Mouse (Mus musculus) MEL (cell line): ENCODE results near the gene Ppfia4. TPM values are rescaled to one million over a fixed set of nuclear protein-coding genes. Genes with fewer than 3 reads are reported as not detected.

ENCODE experiments used
- DNase-seq: peaks from one replicate; pipeline ENCODE4 v3.0.0; 2011; ENCODE audit warnings: low read depth, low spot score
- H3K27ac ChIP-seq: 2 replicates; pipeline ENCODE4 v1.5.1; 2012; ENCODE audit warnings: low read depth, mild to moderate bottlenecking, control low read depth, low read length, moderate library complexity; ENCODE audit not compliant: control insufficient read depth
- H3K27me3 ChIP-seq, 2 experiments: fragments of 150-350 bp in 1 of 2; sonication (generic) in 1 of 2; 2 replicates each; pipeline ENCODE4 v1.6.1; 2012; ENCODE audit warnings: low read length in 2 of 2, mild to moderate bottlenecking in 2 of 2, improper control_type of control experiment in 1 of 2, moderate library complexity in 1 of 2; ENCODE audit not compliant: insufficient read depth in 2 of 2, control insufficient read depth in 1 of 2
- H3K36me3 ChIP-seq, 2 experiments: 2 replicates each; pipeline ENCODE4 v1.6.1; 2012 to 2014; ENCODE audit warnings: low read length in 2 of 2, improper control_type of control experiment in 1 of 2, inconsistent platforms in 1 of 2, mild to moderate bottlenecking in 1 of 2; ENCODE audit not compliant: insufficient read depth in 2 of 2, control insufficient read depth in 1 of 2
- H3K4me1 ChIP-seq, 2 experiments: fragments of 150-350 bp in 1 of 2; sonication (generic) in 1 of 2; 2 replicates each; pipeline ENCODE4 v1.6.1; 2012; ENCODE audit warnings: low read length in 2 of 2, improper control_type of control experiment in 1 of 2, mild to moderate bottlenecking in 1 of 2; ENCODE audit not compliant: insufficient read depth in 2 of 2, control insufficient read depth in 1 of 2
- H3K4me3 ChIP-seq, 2 experiments: fragments of 150-350 bp in 1 of 2; sonication (generic) in 1 of 2; 2 replicates each; pipeline ENCODE4 v1.5.1; 2012; ENCODE audit warnings: low read depth in 2 of 2, low read length in 2 of 2, mild to moderate bottlenecking in 2 of 2, moderate library complexity in 2 of 2, control low read depth in 1 of 2, improper control_type of control experiment in 1 of 2; ENCODE audit not compliant: control insufficient read depth in 1 of 2, insufficient read depth in 1 of 2
- H3K79me2 ChIP-seq: 2 replicates; pipeline ENCODE4 v1.6.1; 2012; ENCODE audit warnings: mild to moderate bottlenecking, low read length, moderate library complexity; ENCODE audit not compliant: control insufficient read depth, poor library complexity, insufficient read depth
- H3K9ac ChIP-seq: 2 replicates; pipeline ENCODE4 v1.6.1; 2012; ENCODE audit warnings: low read depth, mild to moderate bottlenecking, control low read depth, low read length, moderate library complexity; ENCODE audit not compliant: control insufficient read depth, poor library complexity, severe bottlenecking
- H3K9me3 ChIP-seq: fragments of 150-350 bp; sonication (generic); replicated peaks from 2 replicates; pipeline ENCODE4 v1.6.1; 2012; ENCODE audit warnings: mild to moderate bottlenecking, low read length, improper control_type of control experiment, moderate library complexity; ENCODE audit not compliant: insufficient read depth
- CHD1 ChIP-seq: IDR thresholded peaks from 2 replicates; pipeline ENCODE4 v1.6.1; 2012; ENCODE audit warnings: low read depth, mild to moderate bottlenecking, inconsistent platforms, low read length, improper control_type of control experiment
- CHD2 ChIP-seq: IDR thresholded peaks from 2 replicates; pipeline ENCODE4 v1.6.1; 2011; ENCODE audit warnings: low read length, improper control_type of control experiment
- ELF1 ChIP-seq: IDR thresholded peaks from 2 replicates; pipeline ENCODE4 v1.6.1; 2014; ENCODE audit warnings: low read depth, mild to moderate bottlenecking, inconsistent platforms, low read length, improper control_type of control experiment, moderate library complexity
- EP300 ChIP-seq, 2 experiments: IDR thresholded peaks; 2 replicates each; pipeline ENCODE4 v1.6.1; 2011; ENCODE audit warnings: improper control_type of control experiment in 2 of 2, low read length in 2 of 2, low read depth in 1 of 2, mild to moderate bottlenecking in 1 of 2
- ETS1 ChIP-seq: IDR thresholded peaks from 2 replicates; pipeline ENCODE4 v1.6.1; 2012; ENCODE audit warnings: low read depth, mild to moderate bottlenecking, inconsistent platforms, low read length, improper control_type of control experiment, moderate library complexity
- GABPA ChIP-seq: IDR thresholded peaks from 2 replicates; pipeline ENCODE4 v1.6.1; 2012; ENCODE audit warnings: low read depth, mild to moderate bottlenecking, inconsistent platforms, low read length, improper control_type of control experiment, moderate library complexity
- GATA1 ChIP-seq: IDR thresholded peaks from 2 replicates; pipeline ENCODE4 v1.6.1; 2011; ENCODE audit warnings: low read depth, low read length, improper control_type of control experiment
- HCFC1 ChIP-seq: IDR thresholded peaks from 2 replicates; pipeline ENCODE4 v1.6.1; 2012; ENCODE audit warnings: low read depth, mild to moderate bottlenecking, inconsistent platforms, low read length, improper control_type of control experiment, moderate library complexity
- JUND ChIP-seq: IDR thresholded peaks from 2 replicates; pipeline ENCODE4 v1.6.1; 2011; ENCODE audit warnings: low read depth, mild to moderate bottlenecking, improper control_type of control experiment, low read length
- MAX ChIP-seq: IDR thresholded peaks from 2 replicates; pipeline ENCODE4 v1.6.1; 2011; ENCODE audit warnings: low read length, improper control_type of control experiment
- MAZ ChIP-seq: IDR thresholded peaks from 2 replicates; pipeline ENCODE4 v1.6.1; 2012; ENCODE audit warnings: low read depth, mild to moderate bottlenecking, inconsistent platforms, low read length, improper control_type of control experiment
- MEF2A ChIP-seq: IDR thresholded peaks from 2 replicates; pipeline ENCODE4 v1.6.1; 2014; ENCODE audit warnings: low read depth, mild to moderate bottlenecking, inconsistent platforms, low read length, improper control_type of control experiment; ENCODE audit not compliant: poor library complexity, insufficient replicate concordance, severe bottlenecking; ENCODE audit errors: extremely low read depth
- MYB ChIP-seq: IDR thresholded peaks from 2 replicates; pipeline ENCODE4 v1.6.1; 2011; ENCODE audit warnings: mild to moderate bottlenecking, low read depth, low read length, improper control_type of control experiment
- MYC ChIP-seq: IDR thresholded peaks from 2 replicates; pipeline ENCODE4 v1.6.1; 2011; ENCODE audit warnings: low read depth, mild to moderate bottlenecking, low read length, improper control_type of control experiment, moderate library complexity
- POLR2A ChIP-seq, 2 experiments: IDR thresholded peaks; 2 replicates each; pipeline ENCODE4 v1.6.1; 2011 to 2012; ENCODE audit warnings: low read length in 2 of 2, mild to moderate bottlenecking in 2 of 2, control low read depth in 1 of 2, improper control_type of control experiment in 1 of 2, low read depth in 1 of 2, moderate library complexity in 1 of 2; ENCODE audit not compliant: control insufficient read depth in 1 of 2, insufficient read depth in 1 of 2, poor library complexity in 1 of 2
- RCOR1 ChIP-seq: IDR thresholded peaks from 2 replicates; pipeline ENCODE4 v1.6.1; 2012; ENCODE audit warnings: low read depth, mild to moderate bottlenecking, inconsistent platforms, low read length, improper control_type of control experiment
- SIN3A ChIP-seq: IDR thresholded peaks from 2 replicates; pipeline ENCODE4 v1.6.1; 2012; ENCODE audit warnings: low read length, improper control_type of control experiment, inconsistent platforms
- ZC3H11A ChIP-seq: IDR thresholded peaks from 2 replicates; pipeline ENCODE4 v1.6.1; 2012; ENCODE audit warnings: low read depth, mild to moderate bottlenecking, inconsistent platforms, low read length, improper control_type of control experiment
- ZKSCAN1 ChIP-seq: IDR thresholded peaks from 2 replicates; pipeline ENCODE4 v1.6.1; 2012; ENCODE audit warnings: low read depth, mild to moderate bottlenecking, inconsistent platforms, low read length, improper control_type of control experiment, moderate library complexity
- ZNF384 ChIP-seq: IDR thresholded peaks from 2 replicates; pipeline ENCODE4 v1.6.1; 2012; ENCODE audit warnings: low read depth, mild to moderate bottlenecking, inconsistent platforms, low read length, improper control_type of control experiment
- polyA plus RNA-seq, 2 experiments: library from polyadenylated mRNA; stranded (reverse) in 1 of 2; unstranded in 1 of 2; fragments of >175 nt in 1 of 2; fragments of >200 nt in 1 of 2; gene quantifications; 2 replicates each; pipeline versions ENCODE4 v1.2.1 to v1.2.4; 2012; ENCODE audit warnings: low replicate concordance in 2 of 2, low read depth in 1 of 2; ENCODE audit not compliant: insufficient read length in 2 of 2, insufficient read depth in 1 of 2, missing spikeins in 1 of 2
- total RNA-seq: library from RNA; depleted of rRNA; stranded (reverse); fragments of 300-350 nt; gene quantifications from 2 replicates; pipeline ENCODE4 v1.2.3, GENCODE M21; 2012

Gene Ppfia4
- total and polyA plus RNA-seq, 3 experiments: 0.11 TPM; not detected in 2

GRCm38 (mm10) chr1:134310291-134310690, 22.4 kb downstream of the Ppfia4 start:
- Histone ChIP-seq H3K36me3 (no peaks in the 10 kb centered on the region), H3K4me1 (no peaks in the 10 kb centered on the region; a peak in 1 of 4 replicates), H3K9me3 (no peaks in the 10 kb centered on the region), H3K9ac (no peak overlapping the region), H3K27ac (no peak overlapping the region), H3K79me2 (no peaks in the 10 kb centered on the region), H3K4me3 (no peak overlapping the region), H3K27me3 (peaks cover 0 to 4% of the 10 kb centered on the region in 2 experiments; a peak in 3 of 4 replicates)
- no peak for TF ChIP-seq ZKSCAN1
- no peak for TF ChIP-seq JUND
- TF ChIP-seq MAX: no peak
- no peak for TF ChIP-seq POLR2A (IDR thresholded peaks at IDR 0.05; ENCODE audit: control insufficient read depth in 1 of 2, insufficient read depth in 1 of 2, low read depth in 1 of 2, low read length in 2 of 2, poor library complexity in 1 of 2)
- TF ChIP-seq ETS1: no peak
- no peak for TF ChIP-seq GABPA
- no peak for DNase-seq

GRCm38 (mm10) chr1:134307409-134307808, 25.3 kb downstream of the Ppfia4 start:
- no peaks in the 10 kb centered on the region for H3K79me2 ChIP-seq
- DNase-seq: no peak
- no peaks in the 10 kb centered on the region for H3K9me3 ChIP-seq
- H3K4me3 ChIP-seq: no peak overlapping the region
- H3K27ac ChIP-seq: no peak overlapping the region
- peaks cover 4 to 8% of the 10 kb centered on the region in 2 experiments; a peak in 3 of 4 replicates for H3K4me1 ChIP-seq
- TF ChIP-seq ELF1 (no peak), MAZ (no peak), CHD1 (no peak), MYC (no peak), MEF2A (no peak), SIN3A (no peak), RCOR1 (no peak), CHD2 (no peak), ZC3H11A (no peak), MYB (no peak)
- H3K36me3 ChIP-seq: peaks cover 0 to 7% of the 10 kb centered on the region in 2 experiments; a peak in 2 of 4 replicates
- no peak overlapping the region for H3K9ac ChIP-seq
- peaks cover 0 to 4% of the 10 kb centered on the region in 2 experiments; a peak in 2 of 4 replicates for H3K27me3 ChIP-seq

GRCm38 (mm10) chr1:134304940-134305339, 27.8 kb downstream of the Ppfia4 start:
- H3K9me3 ChIP-seq: no peaks in the 10 kb centered on the region
- H3K4me1 ChIP-seq: peaks cover 4 to 11% of the 10 kb centered on the region in 2 experiments; a peak in 3 of 4 replicates

More at GRCm38 (mm10) chr1:134304940-134305339, 27.8 kb downstream of the Ppfia4 start:
- Histone ChIP-seq H3K36me3 (peaks cover 0 to 9% of the 10 kb centered on the region in 2 experiments; a peak in 2 of 4 replicates), H3K9ac (no peak overlapping the region), H3K4me3 (no peak overlapping the region), H3K79me2 (no peaks in the 10 kb centered on the region), H3K27ac (no peak overlapping the region), H3K27me3 (peaks cover 0 to 4% of the 10 kb centered on the region in 2 experiments; a peak in 3 of 4 replicates)
- no peak for DNase-seq
- TF ChIP-seq GATA1 (no peak), HCFC1 (no peak), ZNF384 (no peak), EP300 (IDR thresholded peaks at IDR 0.05; ENCODE audit: low read depth in 1 of 2, low read length in 2 of 2) (no peak)
